Mouse (Mus musculus): ENCODE results near the gene Tmem190.
A peak's percentile ranks its signal among the peaks of the same experiment; 100 is the strongest.

The Tmem190 gene

DNA sequence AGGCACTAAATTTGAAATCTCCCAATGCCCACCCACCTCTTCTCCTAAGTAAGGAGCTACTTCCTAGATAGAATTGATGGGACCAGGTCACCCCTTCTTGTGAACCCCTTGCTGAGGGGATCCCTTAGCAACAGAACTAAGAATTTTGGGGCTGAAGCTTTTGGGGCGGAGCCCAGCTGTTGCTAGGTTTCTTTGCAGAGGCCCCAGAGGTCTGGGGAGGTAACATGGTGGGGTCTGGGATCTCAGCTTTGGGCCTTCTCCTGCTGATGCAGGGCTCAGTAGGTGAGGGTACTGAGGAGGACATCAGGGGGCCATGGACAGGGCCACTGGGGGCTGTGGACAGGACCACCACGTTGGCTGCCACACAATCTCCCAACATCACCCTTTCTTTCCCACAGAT lies at the start of gene Tmem190, which contains the start of gene Il11:
Gene Tmem190, plus strand, starts transcription at position 179 of the 400 bp plus-strand sequence.
Gene Il11, minus strand, starts transcription at position 101 of the 400 bp plus-strand sequence.
- DNase-seq (ENCODE audit: low spot score) = no peak

DNA sequence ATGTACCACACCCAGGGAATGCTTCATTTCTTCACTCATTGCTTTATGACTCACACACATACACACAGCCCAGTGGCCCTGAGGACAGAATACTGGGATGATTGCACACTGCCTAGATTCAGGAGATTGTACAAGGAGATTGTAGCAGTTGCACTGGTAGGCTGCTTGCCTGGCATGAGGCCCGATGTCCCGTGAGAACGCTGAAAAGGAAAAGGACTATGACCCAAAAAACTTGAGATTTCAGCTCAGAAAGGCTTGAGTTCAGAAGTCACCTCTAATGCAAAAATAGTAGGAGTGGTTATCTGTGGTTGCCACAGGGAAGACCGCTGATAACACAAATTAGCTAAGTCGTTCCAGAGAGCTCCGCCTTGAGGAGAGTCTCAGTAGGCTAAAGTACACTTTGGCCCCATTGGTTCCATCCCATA lies 49.8 kb upstream of the Tmem190 start:
- no peak for DNase-seq (ENCODE audit: low spot score)

DNA sequence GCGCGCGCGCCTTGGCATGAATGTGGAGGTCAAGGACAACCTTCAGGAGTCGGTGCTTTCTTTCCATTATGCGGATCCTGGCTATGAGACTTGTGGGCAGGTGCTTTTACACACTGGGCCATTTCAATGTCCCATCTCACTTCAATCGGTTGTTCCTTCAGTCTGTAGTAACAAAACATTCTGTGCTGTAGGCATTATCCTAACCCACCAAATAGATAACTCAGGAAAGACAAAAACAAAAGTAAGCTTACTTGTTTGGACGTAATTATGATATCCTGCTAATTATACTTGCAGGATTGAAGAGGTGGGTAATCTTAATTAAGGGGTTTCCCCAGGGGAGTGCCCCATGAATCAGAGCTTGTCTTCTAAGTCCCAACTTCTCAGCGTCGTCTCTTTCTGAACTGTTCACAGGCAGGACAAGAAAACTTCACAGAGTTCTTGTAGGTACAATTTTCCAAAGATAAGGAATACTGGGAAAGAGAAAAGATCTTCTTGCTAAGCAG lies 43.6 kb upstream of the Tmem190 start:
- DNase-seq (ENCODE audit: low spot score) = no peak

DNA sequence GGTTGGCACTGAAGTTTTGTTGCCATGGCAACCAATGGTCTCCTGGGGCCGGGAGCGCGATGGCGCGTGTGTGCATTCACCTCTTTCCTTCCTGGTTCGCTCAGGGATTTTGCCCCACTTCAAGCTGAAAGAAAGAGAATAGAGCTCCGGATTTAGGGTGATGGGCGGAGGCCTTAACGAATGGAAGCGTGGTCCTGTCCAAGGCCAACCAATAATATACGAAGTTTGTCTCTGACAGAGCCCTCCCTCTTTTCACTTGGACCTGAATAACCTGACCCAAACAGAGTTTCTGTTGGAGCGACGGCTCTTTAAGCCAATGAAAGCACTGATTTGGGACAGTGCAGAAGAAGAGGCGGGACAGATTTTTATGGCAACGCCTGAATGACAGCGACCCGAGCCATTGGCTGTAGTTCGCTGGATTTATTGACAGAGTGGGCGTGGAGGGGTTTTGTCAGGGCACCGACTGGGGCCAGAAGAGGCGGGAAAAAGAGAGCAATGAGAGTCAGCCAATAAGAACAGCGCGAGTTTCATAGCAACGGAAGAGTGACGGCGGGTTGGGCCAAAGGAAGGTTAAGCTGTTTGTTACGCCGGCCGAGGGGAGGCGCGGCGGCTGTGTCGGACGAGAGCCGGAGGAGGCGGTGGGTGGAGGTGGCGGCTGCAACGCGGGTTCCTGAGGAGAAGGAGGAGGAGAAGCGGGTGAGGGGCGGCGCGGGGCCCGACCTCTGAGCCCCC lies 43.0 kb upstream of the Tmem190 start, which contains the start of gene Kmt5c:
Gene Kmt5c, plus strand, starts transcription at position 572 of the 732 bp plus-strand sequence.
- peak; percentile 100 for DNase-seq (ENCODE audit: low spot score)

- DNase-seq (ENCODE audit: low spot score) = no peak
Observed at GRCm38 (mm10) chr7:4740309-4740727, 42.4 kb upstream of the Tmem190 start.

GRCm38 (mm10) chr7:4741151-4741550 lies 41.6 kb upstream of the Tmem190 start:
- peak; percentile 74 for DNase-seq (ENCODE audit: low spot score)

DNA sequence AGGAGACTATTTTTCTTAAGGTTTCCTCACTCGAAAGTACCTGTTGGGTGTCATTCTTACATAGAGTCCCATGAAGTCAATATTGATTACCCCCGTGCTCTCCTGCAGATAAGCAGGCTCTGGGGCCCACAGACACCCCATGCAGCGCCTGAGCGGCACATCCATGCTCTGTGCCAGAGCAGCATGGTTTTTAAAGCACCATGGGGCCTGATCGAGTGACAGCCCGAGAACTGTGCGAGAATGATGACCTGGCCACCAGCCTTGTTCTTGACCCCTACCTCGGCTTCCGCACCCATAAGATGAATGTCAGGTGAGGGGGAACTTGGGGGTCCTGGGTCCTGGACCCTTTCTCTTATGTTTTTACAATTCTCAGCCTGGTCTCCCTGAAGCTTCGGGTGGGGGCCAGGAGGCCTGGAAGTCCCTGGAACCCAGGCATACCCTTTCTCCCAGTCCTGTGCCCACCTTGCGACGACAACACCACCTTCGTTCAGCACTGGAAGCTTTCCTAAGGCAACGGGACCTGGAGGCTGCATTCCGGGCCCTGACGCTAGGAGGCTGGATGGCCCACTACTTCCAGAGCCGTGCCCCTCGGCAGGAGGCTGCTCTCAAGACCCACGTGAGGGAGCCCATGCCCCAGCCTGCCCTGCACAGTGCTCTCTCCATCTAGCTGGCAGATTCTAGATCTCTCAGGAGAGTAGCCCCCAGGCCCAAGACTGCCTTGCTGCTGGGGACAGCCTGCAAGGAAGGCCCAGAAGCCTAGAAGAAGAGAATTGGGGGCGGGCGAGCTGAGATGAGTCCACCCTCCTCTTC lies 40.9 kb upstream of the Tmem190 start:
- DNase-seq (ENCODE audit: low spot score) = no peak

GRCm38 (mm10) chr7:4742482-4742819 lies 40.3 kb upstream of the Tmem190 start:
- no peak for DNase-seq (ENCODE audit: low spot score)

- no peak for DNase-seq (ENCODE audit: low spot score)
Observed at GRCm38 (mm10) chr7:4743354-4743753, 39.4 kb upstream of the Tmem190 start.

DNA sequence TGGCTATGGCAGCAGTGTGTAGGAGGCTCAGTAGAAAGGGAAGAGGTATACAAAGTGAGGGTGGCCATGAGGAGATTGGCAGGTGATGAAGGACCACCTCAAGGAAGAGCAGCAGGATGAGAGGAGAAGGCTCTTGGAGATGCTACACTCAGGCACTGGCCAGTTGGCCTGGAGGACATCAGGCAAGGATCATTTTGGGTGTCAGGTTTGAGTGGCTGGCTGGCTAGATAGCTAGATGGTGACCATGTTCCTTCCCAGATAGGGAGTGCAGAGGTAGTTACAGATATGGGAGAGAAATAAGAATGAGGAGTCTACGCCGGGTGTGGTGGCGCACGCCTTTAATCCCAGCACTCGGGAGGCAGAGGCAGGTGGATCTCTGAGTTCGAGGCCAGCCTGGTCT lies 37.9 kb upstream of the Tmem190 start:
- no peak for DNase-seq (ENCODE audit: low spot score)

GRCm38 (mm10) chr7:4746326-4746980 lies 36.3 kb upstream of the Tmem190 start:
- no peak for DNase-seq (ENCODE audit: low spot score)

- DNase-seq (ENCODE audit: low spot score) = no peak
Observed at GRCm38 (mm10) chr7:4747156-4747899, 35.4 kb upstream of the Tmem190 start.

- DNase-seq (ENCODE audit: low spot score) = no peak
Observed at GRCm38 (mm10) chr7:4748321-4748720, 34.4 kb upstream of the Tmem190 start.

DNA sequence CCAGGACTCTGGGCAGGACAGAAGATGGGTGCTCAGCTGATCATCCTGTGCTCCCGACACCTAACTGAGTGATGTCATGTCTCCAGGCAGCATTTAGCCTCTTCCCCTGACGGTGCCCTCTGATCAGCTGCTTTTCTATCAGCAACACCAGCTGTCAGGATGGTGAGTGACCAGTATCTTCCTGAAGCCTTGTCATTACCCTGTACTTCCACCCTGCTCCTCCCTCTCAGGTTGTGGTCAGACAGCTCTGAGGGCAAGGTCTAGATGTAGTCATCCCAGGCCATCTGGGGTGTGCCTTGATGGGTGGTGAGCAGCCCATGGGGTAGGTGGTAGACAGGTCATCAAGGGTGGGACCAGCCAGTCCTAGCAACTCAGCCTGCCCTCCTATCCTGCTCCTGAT lies 33.6 kb upstream of the Tmem190 start:
- no peak for DNase-seq (ENCODE audit: low spot score)

GRCm38 (mm10) chr7:4751971-4752820 lies 30.5 kb upstream of the Tmem190 start:
- DNase-seq (ENCODE audit: low spot score) = peak; percentile 72

- peak; percentile 90 for DNase-seq (ENCODE audit: low spot score)
Observed at GRCm38 (mm10) chr7:4752821-4753570, 29.7 kb upstream of the Tmem190 start, which contains the start of gene Cox6b2. Gene Cox6b2 (minus strand): TSS chr7:4753094.

GRCm38 (mm10) chr7:4759670-4760069 lies 23.1 kb upstream of the Tmem190 start:
- DNase-seq (ENCODE audit: low spot score) = no peak

DNA sequence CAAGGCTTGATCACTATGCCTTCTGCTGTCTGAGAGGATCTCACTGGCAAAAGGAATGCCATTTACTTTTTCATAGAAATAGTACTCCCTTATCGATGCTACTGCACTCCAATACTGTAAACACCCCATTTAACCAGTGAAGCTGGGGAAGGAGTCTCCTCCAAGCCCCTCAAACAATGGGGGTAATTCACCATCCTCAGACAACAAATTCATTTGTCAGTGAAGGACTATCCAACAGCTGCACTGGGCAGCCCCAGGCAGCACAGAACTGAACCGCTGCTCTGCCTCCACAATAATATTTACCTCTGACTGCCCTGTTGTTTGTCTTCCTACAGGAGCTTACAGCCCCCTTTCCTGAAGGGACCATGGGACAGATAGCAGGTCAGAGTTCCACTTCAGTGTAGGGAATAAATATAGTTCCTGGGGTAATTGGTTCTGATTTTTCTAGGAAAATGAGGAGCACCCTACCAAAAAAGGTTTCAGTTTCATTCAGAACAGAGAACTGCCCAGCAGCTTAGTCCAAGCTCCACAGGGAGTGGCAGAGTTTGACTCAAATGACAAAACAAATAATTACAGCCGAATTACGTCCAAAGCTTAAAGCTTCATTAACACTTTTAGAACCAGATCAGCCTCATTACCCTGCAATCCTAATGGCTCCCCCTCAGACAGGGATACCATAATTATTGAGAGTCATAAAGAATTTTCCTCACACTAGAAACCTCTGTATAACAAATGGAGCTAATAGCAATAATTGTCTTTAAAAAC lies 17.6 kb upstream of the Tmem190 start:
- DNase-seq (ENCODE audit: low spot score) = no peak

GRCm38 (mm10) chr7:4771202-4771601 lies 11.5 kb upstream of the Tmem190 start, which contains the start of gene Fam71e2:
Gene Fam71e2 (minus strand): TSS chr7:4771302.
- DNase-seq (ENCODE audit: low spot score) = no peak

All from retina, embryonic 14.5 days (tissue).